Mouse (Mus musculus): ENCODE data around the gene Gm8232. TPM values are rescaled to one million over a fixed set of nuclear protein-coding genes. Genes with fewer than 3 reads are reported as not detected.
"Not testable (repeated sequence)": the region's sequence is repeated elsewhere in the genome, so short reads cannot be mapped to it uniquely, and the experiment has no call there.

Gm8232 gene
- not detected for total RNA-seq (2021)
- long read RNA-seq: 0 reads

DNA sequence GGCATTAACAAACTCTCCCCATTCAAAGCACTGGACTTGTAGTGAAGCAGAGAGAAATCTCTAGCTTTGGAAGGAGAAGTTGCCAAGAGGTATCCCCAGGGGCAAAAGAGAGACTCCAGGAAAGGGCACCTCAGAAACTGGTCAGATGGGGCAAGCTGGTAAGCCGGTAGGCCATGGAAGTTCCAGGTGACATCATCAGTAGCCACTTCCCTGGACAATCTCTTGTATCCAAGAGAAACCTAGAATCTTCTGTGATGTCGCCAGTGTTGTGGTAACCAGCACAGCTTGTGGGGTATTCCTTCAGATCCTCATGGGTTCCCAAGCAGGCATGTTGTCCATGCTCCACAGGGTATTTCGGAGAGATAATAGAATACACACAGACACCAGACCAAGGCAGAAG is at the start of gene Gm8232:
Gene Gm8232, plus strand, starts transcription at position 301 of the 400 bp plus-strand sequence.
- not testable (repeated sequence) for DNase-seq (ENCODE audit: low spot score in 2 of 2)

DNA sequence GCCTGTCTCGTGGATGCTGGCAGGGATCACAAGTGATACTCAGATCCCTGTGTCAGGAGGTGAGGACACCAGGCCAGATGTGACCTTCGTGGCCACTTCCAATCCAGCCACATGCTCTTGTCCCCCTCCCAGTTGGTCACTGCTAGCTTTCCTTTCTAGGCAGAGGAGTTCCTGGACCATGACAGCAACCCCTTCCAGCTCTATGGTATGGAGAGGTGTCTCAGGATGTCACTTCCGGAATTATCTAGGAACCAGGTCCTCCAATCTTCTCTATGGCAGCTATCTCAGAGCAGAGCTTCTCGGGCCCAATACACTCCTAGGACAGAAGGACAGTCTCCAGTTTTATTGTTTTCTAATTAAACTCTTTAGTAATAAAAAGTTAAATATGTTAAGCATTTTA is 49.2 kb upstream of the Gm8232 start:
- DNase-seq (ENCODE audit: low spot score in 2 of 2): not testable (repeated sequence)

DNA sequence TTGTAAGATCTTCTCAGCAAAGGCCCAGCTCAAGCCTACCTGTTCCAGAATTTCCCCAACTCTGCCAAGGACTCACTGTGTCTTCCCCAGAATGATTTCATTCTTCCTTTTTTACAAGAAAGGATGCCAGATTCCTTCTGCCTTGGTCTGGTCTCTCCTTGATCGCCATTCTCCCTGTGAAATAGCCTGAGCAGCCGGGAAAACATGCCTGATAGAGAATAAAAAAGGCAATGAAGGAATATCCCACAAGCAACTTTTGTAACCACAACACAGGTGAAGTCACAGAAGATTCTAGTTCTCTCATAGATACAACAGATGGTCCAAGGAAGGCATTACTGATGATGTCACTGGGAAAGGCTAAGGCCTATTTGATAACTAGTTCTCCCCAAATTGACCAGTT is 22.8 kb upstream of the Gm8232 start, which contains the start of gene Gm3371:
Gene Gm3371, minus strand, starts transcription at position 101 of the 400 bp plus-strand sequence.
- DNase-seq (ENCODE audit: low spot score in 2 of 2): not testable (repeated sequence)

Other genes with a start within 250 kb of the Gm8232 start
- gene Gm8212, start 236.0 kb upstream of the Gm8232 start, total RNA-seq (2021): not detected
- gene 4930503E14Rik, start 220.4 kb upstream of the Gm8232 start, total RNA-seq (2021): not detected
- gene Gm8220, start 148.1 kb upstream of the Gm8232 start, total RNA-seq (2021): not detected
- gene Gm5930, start 95.1 kb upstream of the Gm8232 start, total RNA-seq (2021): not detected
- not detected for gene Gm8229, start 68.3 kb upstream of the Gm8232 start, total RNA-seq (2021)
- not detected for gene Gm3371, start 22.9 kb upstream of the Gm8232 start, total RNA-seq (2021)
- gene BC061237, start 58.8 kb downstream of the Gm8232 start, total RNA-seq (2021): not detected
- not detected for gene Gm17093, start 84.6 kb downstream of the Gm8232 start, total RNA-seq (2021)
- not detected for gene Gm8247, start 149.5 kb downstream of the Gm8232 start, total RNA-seq (2021)
- gene Gm5624, start 194.3 kb downstream of the Gm8232 start, total RNA-seq (2021): not detected